Mouse (Mus musculus) erythroblast, embryonic 14.5 days (primary cell): ENCODE data around the gene Slc20a1. TPM values are rescaled to one million over a fixed set of nuclear protein-coding genes. Genes with fewer than 3 reads are reported as not detected.

Experiments
- H3K27me3 ChIP-seq: 2 replicates; pipeline ENCODE4 v1.6.1; 2012; ENCODE audit warnings: inconsistent platforms; ENCODE audit not compliant: control insufficient read depth
- H3K36me3 ChIP-seq: 2 replicates; pipeline ENCODE4 v1.6.1; 2012; ENCODE audit warnings: mild to moderate bottlenecking, inconsistent platforms; ENCODE audit not compliant: control insufficient read depth
- H3K4me1 ChIP-seq: 2 replicates; pipeline ENCODE4 v1.6.1; 2012; ENCODE audit warnings: inconsistent platforms; ENCODE audit not compliant: control insufficient read depth
- H3K4me3 ChIP-seq: replicated peaks from 2 replicates; pipeline ENCODE3; 2012; ENCODE audit warnings: moderate library complexity, mild to moderate bottlenecking, inconsistent platforms
- H3K9me3 ChIP-seq: 2 replicates; pipeline ENCODE4 v1.6.1; 2012; ENCODE audit warnings: low read length, inconsistent platforms, mixed read lengths; ENCODE audit not compliant: control insufficient read depth
- GATA1 ChIP-seq: IDR thresholded peaks from 2 replicates; pipeline ENCODE4 v1.6.1; 2012; ENCODE audit warnings: low read length, inconsistent platforms, mixed read lengths
- TAL1 ChIP-seq: IDR thresholded peaks from 3 replicates; pipeline ENCODE4 v1.6.1; 2012; ENCODE audit warnings: low read length, inconsistent platforms, mixed read lengths
- polyA plus RNA-seq: library from polyadenylated mRNA; stranded (reverse); fragments of >175 nt; gene quantifications from 2 replicates; pipeline ENCODE4 v1.2.3, GENCODE M21; 2012

Slc20a1 gene
- polyA plus RNA-seq = 13.6 and 18.4 TPM in 2 replicates

DNA sequence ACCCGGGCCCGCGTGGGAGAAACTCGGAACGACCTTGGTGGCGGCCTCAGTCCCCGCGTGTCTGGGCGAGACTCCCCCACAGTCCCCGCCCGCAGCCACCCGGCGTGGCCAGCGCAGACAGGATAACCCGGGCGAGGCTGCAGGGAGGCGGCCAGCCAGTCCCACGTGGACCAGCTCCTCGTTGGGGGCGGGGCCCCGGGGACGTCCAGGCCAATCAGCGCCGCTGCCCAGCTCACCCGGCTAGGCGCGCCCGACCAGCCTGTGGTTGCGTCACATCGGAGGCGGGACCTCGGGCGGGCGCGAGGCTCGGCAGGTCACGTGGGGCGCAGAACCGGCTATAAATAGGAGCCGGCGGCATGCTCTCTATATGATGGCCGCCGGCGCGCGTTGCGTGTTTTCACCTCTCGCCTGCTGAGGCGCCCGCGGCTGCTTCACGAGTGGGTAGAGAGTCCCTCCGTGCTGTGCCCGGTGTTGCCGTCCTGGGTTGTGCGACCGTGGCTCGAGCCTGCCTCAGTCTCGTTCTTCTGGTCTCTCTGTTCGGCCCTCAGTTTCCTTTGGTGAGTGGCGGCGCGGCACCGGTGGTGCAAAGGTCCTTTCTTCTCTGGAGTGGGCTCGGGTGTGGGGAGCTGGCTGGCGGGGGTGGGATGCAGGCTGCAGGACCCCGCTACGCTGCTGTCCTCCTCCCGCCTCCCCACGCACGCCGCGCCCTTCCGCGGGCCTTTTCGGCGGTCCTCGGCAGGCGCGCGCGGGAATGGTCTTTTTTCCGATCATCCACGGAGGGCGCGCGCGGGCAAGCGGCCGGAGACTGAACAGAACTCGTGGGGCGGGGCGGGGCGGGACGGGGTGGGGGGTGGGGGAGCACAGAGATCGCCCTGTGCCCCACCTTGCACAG is at the start of gene Slc20a1:
TSS of gene Slc20a1 (plus strand) at position 329 of the 892 bp plus-strand sequence.
- Histone ChIP-seq H3K4me1 (peaks cover 84% of the 10 kb centered on the region), H3K36me3 (peaks cover 61% of the 10 kb centered on the region), H3K4me3 (peak within 1 kb of the TSS; percentile 97), H3K9me3 (no peaks in the 10 kb centered on the region), H3K27me3 (no peaks in the 10 kb centered on the region)
- TF ChIP-seq TAL1 = no peak

DNA sequence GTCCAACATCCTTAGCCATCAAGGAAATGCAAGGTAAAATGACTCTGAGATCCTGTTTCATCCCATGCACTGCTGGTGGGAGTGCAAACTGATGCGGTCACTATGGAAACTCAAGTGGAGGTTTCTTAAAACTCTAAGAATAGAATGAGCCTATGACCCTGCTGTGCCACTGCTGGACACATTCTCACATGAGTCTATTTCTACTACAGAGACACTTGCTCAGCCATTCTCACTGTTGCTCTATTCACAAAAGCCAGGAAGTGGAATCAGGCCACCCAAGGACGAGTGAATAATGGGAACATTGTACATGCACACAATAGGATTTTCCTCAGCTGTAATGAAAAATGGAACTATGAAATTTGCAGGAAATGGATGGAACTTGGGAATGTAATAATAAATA is 49.7 kb upstream of the Slc20a1 start:
- Histone ChIP-seq H3K9me3 (no peaks in the 10 kb centered on the region), H3K27me3 (peaks cover 6% of the 10 kb centered on the region), H3K36me3 (no peaks in the 10 kb centered on the region), H3K4me3 (no peak overlapping the region), H3K4me1 (no peaks in the 10 kb centered on the region)
- TF ChIP-seq GATA1 (no peak), TAL1 (no peak)

DNA sequence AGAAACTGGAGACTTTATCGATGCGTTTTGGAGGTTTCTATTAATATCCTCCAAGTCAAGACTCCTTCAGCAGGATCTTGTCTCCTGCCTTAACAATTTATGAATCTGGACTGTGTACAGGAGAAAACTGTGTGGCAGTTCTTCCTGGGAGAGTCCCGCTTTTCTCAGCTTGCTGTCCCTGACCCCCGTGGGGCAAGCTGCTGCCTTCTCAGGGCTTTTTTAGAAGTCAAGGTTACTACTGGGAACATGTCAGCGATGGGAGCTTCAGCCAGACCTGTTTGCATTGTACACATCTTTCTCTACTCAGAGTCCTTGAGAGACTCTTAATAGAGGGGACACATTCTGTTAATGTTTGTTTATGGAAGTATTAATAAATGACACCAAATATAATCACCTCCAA is 48.2 kb upstream of the Slc20a1 start:
- Histone ChIP-seq H3K4me1 (no peaks in the 10 kb centered on the region), H3K9me3 (no peaks in the 10 kb centered on the region), H3K4me3 (no peak overlapping the region), H3K36me3 (no peaks in the 10 kb centered on the region), H3K27me3 (no peaks in the 10 kb centered on the region)
- TF ChIP-seq GATA1 (no peak), TAL1 (no peak)

DNA sequence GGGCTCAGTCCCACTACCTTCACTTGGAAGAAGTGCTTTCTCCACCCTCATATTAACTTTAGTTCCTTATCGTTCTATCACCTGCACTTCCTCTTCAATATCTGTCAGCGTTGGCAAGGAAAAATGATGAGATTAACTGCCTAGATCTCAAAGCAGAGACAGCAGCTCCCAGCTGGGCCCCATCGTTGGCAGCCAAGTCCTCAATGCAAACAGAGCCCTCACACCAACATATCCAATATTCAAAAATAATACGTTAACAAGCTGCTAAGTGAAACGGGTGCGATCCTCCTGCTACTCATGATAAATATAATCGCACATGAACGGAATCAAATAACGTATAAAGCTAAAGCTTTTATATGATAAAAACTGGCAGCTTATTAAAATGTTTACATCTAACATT is 47.5 kb upstream of the Slc20a1 start:
- TF ChIP-seq GATA1 = no peak
- TF ChIP-seq TAL1 = no peak
- Histone ChIP-seq H3K4me3 (no peak overlapping the region), H3K27me3 (no peaks in the 10 kb centered on the region), H3K9me3 (no peaks in the 10 kb centered on the region), H3K4me1 (no peaks in the 10 kb centered on the region), H3K36me3 (no peaks in the 10 kb centered on the region)

DNA sequence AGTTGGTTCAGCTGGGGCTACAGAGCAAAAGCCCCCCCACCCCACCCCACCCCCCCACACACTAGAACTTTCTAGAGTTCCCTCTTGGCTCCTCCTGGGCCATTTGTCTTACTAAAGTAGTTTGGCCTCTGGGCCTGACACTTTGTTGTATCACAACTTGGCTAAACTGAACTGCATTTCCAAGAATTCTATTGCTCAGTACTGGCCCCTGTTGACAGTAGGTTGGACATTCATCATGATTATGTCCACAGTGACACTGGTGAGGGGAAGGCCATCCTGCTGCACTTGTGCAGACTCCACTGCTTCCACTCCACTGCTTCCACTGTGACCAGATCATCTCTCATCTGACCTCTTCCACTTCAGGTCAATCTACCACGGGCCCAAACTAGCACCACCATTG is 45.8 kb upstream of the Slc20a1 start:
- no peaks in the 10 kb centered on the region for H3K36me3 ChIP-seq
- no peaks in the 10 kb centered on the region for H3K9me3 ChIP-seq
- peaks cover 3% of the 10 kb centered on the region; the same call in 1 of the 2 replicates for H3K27me3 ChIP-seq
- no peak overlapping the region for H3K4me3 ChIP-seq
- no peak for TF ChIP-seq TAL1
- no peak for TF ChIP-seq GATA1
- H3K4me1 ChIP-seq = no peaks in the 10 kb centered on the region; the same call in none of the 2 replicates

DNA sequence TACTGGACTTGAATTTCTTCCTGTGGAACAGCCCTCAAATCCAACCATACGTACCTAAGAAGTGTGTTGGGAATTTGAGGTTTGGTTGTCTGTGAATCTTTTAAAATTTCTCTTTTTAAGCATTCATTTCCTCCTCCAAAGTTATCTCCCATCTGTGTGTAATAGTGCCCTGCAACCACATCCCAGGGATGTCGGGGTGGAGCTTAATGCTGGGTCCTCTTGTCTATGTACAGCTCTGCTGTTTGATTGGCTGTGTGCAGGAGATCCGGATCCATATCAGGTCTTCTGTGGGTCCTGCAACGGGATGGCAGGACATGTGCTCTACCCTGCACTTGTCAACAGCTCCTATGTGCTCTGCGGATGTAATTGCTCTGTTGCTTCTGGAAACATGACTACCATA is 33.7 kb upstream of the Slc20a1 start:
- Histone ChIP-seq H3K36me3 (no peaks in the 10 kb centered on the region), H3K4me3 (no peak overlapping the region), H3K9me3 (no peaks in the 10 kb centered on the region), H3K27me3 (peaks cover 2% of the 10 kb centered on the region; the same call in 1 of the 2 replicates), H3K4me1 (no peaks in the 10 kb centered on the region)
- TF ChIP-seq GATA1 (no peak), TAL1 (no peak)

DNA sequence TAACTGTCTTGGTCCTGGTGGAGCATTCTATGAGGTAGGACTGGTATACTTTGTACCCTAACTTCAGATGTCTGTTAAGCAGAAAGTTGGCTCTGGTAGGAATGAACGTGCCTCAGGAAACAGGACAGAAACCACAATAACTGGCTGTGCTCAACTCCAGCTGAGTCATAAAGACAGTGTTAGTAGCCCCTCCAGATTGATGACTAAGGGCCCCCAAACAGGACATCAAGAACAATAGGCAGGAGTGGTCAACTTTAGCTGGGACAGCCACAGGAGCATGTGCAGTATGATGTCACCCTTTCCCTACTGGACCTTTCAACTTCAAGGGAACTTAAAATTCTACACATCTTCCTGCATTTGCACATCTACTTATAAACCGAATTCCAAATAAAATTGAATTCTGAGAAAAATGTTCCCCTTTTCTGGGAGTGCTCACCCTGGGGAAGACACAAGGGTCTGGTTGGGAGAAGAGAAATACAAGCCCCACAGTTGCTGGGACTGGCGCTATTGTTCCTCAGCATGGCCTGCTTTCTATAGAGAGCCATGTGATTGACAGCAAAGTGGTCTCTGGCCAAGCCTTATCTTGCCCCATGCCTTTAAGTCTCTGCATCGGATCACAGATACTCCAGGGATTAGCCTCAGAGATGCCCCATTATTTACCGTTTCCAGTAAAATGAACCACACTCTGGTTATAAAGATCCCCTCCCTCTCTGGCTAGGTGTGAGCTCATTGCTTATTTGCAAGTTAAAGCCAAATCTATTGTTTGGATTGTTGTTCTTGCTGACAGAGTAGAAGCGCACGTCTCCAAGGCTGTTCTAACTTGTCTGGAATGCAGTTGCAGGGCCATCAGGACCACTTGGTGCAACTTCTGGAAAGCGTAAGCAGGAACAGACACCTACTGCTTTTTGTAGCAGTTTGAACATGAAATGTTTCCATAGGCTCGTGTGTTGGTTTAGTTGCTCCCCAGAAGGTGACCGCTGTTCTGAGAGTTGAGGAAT is 31.8 kb upstream of the Slc20a1 start:
- no peaks in the 10 kb centered on the region for H3K4me1 ChIP-seq
- H3K36me3 ChIP-seq = no peaks in the 10 kb centered on the region
- peaks cover 2% of the 10 kb centered on the region; the same call in 1 of the 2 replicates for H3K27me3 ChIP-seq
- no peak for TF ChIP-seq GATA1
- no peak for TF ChIP-seq TAL1
- no peaks in the 10 kb centered on the region for H3K9me3 ChIP-seq
- no peak overlapping the region for H3K4me3 ChIP-seq

DNA sequence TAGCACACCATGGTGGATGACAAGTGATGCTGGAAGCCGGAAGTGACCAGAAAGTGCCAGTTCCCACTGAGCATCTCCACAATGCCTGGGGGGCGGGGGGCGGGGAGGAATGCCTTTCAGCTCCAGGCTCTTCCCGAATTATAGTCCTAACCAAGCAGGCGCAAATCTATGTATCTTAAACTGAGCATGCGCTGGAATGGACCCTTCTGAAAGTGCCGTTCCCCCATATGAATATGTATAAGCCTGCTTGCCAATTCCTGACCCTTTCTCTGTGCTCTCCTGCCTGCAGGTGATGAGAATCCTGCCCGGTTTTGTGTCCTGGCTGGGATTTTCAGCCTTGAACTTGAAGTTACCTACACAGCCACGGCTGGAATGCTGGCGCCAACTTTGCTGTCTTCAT is 25.2 kb upstream of the Slc20a1 start:
- TF ChIP-seq TAL1 = no peak
- no peak for TF ChIP-seq GATA1
- H3K4me1 ChIP-seq = peaks cover 15% of the 10 kb centered on the region
- no peak overlapping the region for H3K4me3 ChIP-seq
- peaks cover 17% of the 10 kb centered on the region for H3K27me3 ChIP-seq
- no peaks in the 10 kb centered on the region for H3K36me3 ChIP-seq
- no peaks in the 10 kb centered on the region for H3K9me3 ChIP-seq

DNA sequence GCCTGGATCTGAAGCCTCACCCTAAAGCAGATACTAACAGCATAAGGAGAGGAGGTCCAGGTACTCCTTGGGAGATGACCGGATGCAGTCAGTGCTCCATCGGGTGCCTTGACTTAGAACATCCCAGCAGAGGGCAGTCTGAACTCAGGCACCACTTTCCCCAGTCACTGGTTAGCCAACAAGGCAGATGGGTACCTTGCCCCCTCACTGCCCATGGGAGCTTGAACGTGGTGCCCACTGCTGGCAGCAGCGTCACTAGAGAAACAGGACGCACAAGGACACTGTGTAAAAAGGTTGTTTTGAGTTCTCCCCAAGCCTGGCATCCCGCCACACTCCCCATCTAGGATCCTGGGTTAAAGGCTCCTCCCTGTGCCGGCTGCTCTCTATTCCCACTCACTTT is 24.1 kb upstream of the Slc20a1 start:
- Histone ChIP-seq H3K9me3 (no peaks in the 10 kb centered on the region), H3K4me1 (peaks cover 19% of the 10 kb centered on the region), H3K4me3 (no peak overlapping the region), H3K36me3 (no peaks in the 10 kb centered on the region), H3K27me3 (peaks cover 21% of the 10 kb centered on the region)
- no peak for TF ChIP-seq TAL1
- no peak for TF ChIP-seq GATA1
